Mouse (Mus musculus): ENCODE data around the gene Gm20604. TPM values are rescaled to one million over a fixed set of nuclear protein-coding genes. Genes with fewer than 3 reads are reported as not detected.

The Gm20604 gene
- polyA plus RNA-seq, 1 experiment from 2014 or later: 20.5 TPM

- no peak overlapping the region for H3K4me2 ChIP-seq
- no peak overlapping the region for H3K27ac ChIP-seq (ENCODE audit: low read depth, low read length)
- H3K27me3 ChIP-seq (ENCODE audit: control insufficient read depth, insufficient read depth, low read length): peaks cover 7% of the 10 kb centered on the region
- ATAC-seq (replicated peaks; ENCODE audit: insufficient number of reproducible peaks, low FRiP score, low TSS enrichment): no peak
- no peak overlapping the region for H3K9ac ChIP-seq (ENCODE audit: low read depth, low read length)
- no peaks in the 10 kb centered on the region for H3K36me3 ChIP-seq (ENCODE audit: control insufficient read depth, insufficient read depth, low read length)
- no peaks in the 10 kb centered on the region for H3K9me3 ChIP-seq (replicated peaks; ENCODE audit: control insufficient read depth, low read length)
- 70% methylated on average over 12 of the region's 12 CpGs for WGBS (ENCODE audit: insufficient replicate concordance)
- H3K4me1 ChIP-seq (ENCODE audit: control insufficient read depth, insufficient read depth, low read length): peaks cover 19% of the 10 kb centered on the region
- no peak overlapping the region for H3K4me3 ChIP-seq (ENCODE audit: low read depth, low read length)
These were observed 58.0 kb downstream of the Gm20604 start for GRCm38 (mm10) chr12:102700453-102700852.

- Histone ChIP-seq H3K9me3 (replicated peaks; ENCODE audit: control insufficient read depth, low read length) (no peaks in the 10 kb centered on the region), H3K27ac (ENCODE audit: low read depth, low read length) (no peak overlapping the region), H3K4me3 (ENCODE audit: low read depth, low read length) (no peak overlapping the region), H3K27me3 (ENCODE audit: control insufficient read depth, insufficient read depth, low read length) (peaks cover 7% of the 10 kb centered on the region), H3K4me2 (no peak overlapping the region), H3K4me1 (ENCODE audit: control insufficient read depth, insufficient read depth, low read length) (peaks cover 15% of the 10 kb centered on the region), H3K9ac (ENCODE audit: low read depth, low read length) (no peak overlapping the region), H3K36me3 (ENCODE audit: control insufficient read depth, insufficient read depth, low read length) (no peaks in the 10 kb centered on the region)
- ATAC-seq (replicated peaks; ENCODE audit: insufficient number of reproducible peaks, low FRiP score, low TSS enrichment): no peak
- WGBS (ENCODE audit: insufficient replicate concordance): 31% methylated on average over 1 of the region's 1 CpGs
These were observed 59.3 kb downstream of the Gm20604 start for GRCm38 (mm10) chr12:102699156-102699555.

GRCm38 (mm10) chr12:102698089-102698684 is 60.3 kb downstream of the Gm20604 start:
- no peak overlapping the region for H3K27ac ChIP-seq (ENCODE audit: low read depth, low read length)
- no peaks in the 10 kb centered on the region for H3K9me3 ChIP-seq (replicated peaks; ENCODE audit: control insufficient read depth, low read length)
- no peak overlapping the region for H3K4me3 ChIP-seq (ENCODE audit: low read depth, low read length)
- no peaks in the 10 kb centered on the region for H3K36me3 ChIP-seq (ENCODE audit: control insufficient read depth, insufficient read depth, low read length)
- H3K9ac ChIP-seq (ENCODE audit: low read depth, low read length): no peak overlapping the region
- no peak for ATAC-seq (replicated peaks; ENCODE audit: insufficient number of reproducible peaks, low FRiP score, low TSS enrichment)
- peaks cover 12% of the 10 kb centered on the region for H3K4me1 ChIP-seq (ENCODE audit: control insufficient read depth, insufficient read depth, low read length)
- 38% methylated on average over 1 of the region's 1 CpGs for WGBS (ENCODE audit: insufficient replicate concordance)
- H3K27me3 ChIP-seq (ENCODE audit: control insufficient read depth, insufficient read depth, low read length): peaks cover under 1% of the 10 kb centered on the region
- no peak overlapping the region for H3K4me2 ChIP-seq

- no peaks in the 10 kb centered on the region for H3K36me3 ChIP-seq (ENCODE audit: control insufficient read depth, insufficient read depth, low read length)
- H3K4me2 ChIP-seq: no peak overlapping the region
- H3K27me3 ChIP-seq (ENCODE audit: control insufficient read depth, insufficient read depth, low read length): no peaks in the 10 kb centered on the region
- WGBS (ENCODE audit: insufficient replicate concordance): 71% methylated on average over 7 of the region's 7 CpGs
- no peaks in the 10 kb centered on the region for H3K9me3 ChIP-seq (replicated peaks; ENCODE audit: control insufficient read depth, low read length)
- ATAC-seq (replicated peaks; ENCODE audit: insufficient number of reproducible peaks, low FRiP score, low TSS enrichment): no peak
- H3K27ac ChIP-seq (ENCODE audit: low read depth, low read length): no peak overlapping the region
- no peak overlapping the region for H3K9ac ChIP-seq (ENCODE audit: low read depth, low read length)
- H3K4me3 ChIP-seq (ENCODE audit: low read depth, low read length): no peak overlapping the region
- peaks cover 6% of the 10 kb centered on the region for H3K4me1 ChIP-seq (ENCODE audit: control insufficient read depth, insufficient read depth, low read length)
These were observed 61.1 kb downstream of the Gm20604 start for GRCm38 (mm10) chr12:102697381-102697780.

- Histone ChIP-seq H3K27ac (ENCODE audit: low read depth, low read length) (no peak overlapping the region; the same call in 1 of the 2 replicates), H3K4me1 (ENCODE audit: control insufficient read depth, insufficient read depth, low read length) (peaks cover 6% of the 10 kb centered on the region), H3K4me2 (no peak overlapping the region), H3K27me3 (ENCODE audit: control insufficient read depth, insufficient read depth, low read length) (no peaks in the 10 kb centered on the region), H3K9me3 (replicated peaks; ENCODE audit: control insufficient read depth, low read length) (no peaks in the 10 kb centered on the region), H3K36me3 (ENCODE audit: control insufficient read depth, insufficient read depth, low read length) (no peaks in the 10 kb centered on the region), H3K9ac (ENCODE audit: low read depth, low read length) (no peak overlapping the region), H3K4me3 (ENCODE audit: low read depth, low read length) (no peak overlapping the region)
- ATAC-seq (replicated peaks; ENCODE audit: insufficient number of reproducible peaks, low FRiP score, low TSS enrichment): no peak
- WGBS (ENCODE audit: insufficient replicate concordance): 77% methylated on average over 14 of the region's 14 CpGs
These were observed 61.7 kb downstream of the Gm20604 start for GRCm38 (mm10) chr12:102696635-102697354.

GRCm38 (mm10) chr12:102695369-102696239 is 62.9 kb downstream of the Gm20604 start:
- H3K27me3 ChIP-seq (ENCODE audit: control insufficient read depth, insufficient read depth, low read length): no peaks in the 10 kb centered on the region
- H3K4me2 ChIP-seq: no peak overlapping the region
- ATAC-seq (replicated peaks; ENCODE audit: insufficient number of reproducible peaks, low FRiP score, low TSS enrichment): no peak
- no peak overlapping the region for H3K27ac ChIP-seq (ENCODE audit: low read depth, low read length)
- H3K4me3 ChIP-seq (ENCODE audit: low read depth, low read length): no peak overlapping the region
- no peaks in the 10 kb centered on the region for H3K36me3 ChIP-seq (ENCODE audit: control insufficient read depth, insufficient read depth, low read length)
- H3K9ac ChIP-seq (ENCODE audit: low read depth, low read length): no peak overlapping the region
- H3K9me3 ChIP-seq (replicated peaks; ENCODE audit: control insufficient read depth, low read length): no peaks in the 10 kb centered on the region
- 73% methylated on average over 18 of the region's 18 CpGs for WGBS (ENCODE audit: insufficient replicate concordance)
- H3K4me1 ChIP-seq (ENCODE audit: control insufficient read depth, insufficient read depth, low read length): peaks cover 6% of the 10 kb centered on the region

GRCm38 (mm10) chr12:102691761-102692160 is 66.7 kb downstream of the Gm20604 start:
- Histone ChIP-seq H3K36me3 (ENCODE audit: control insufficient read depth, insufficient read depth, low read length) (no peaks in the 10 kb centered on the region), H3K4me1 (ENCODE audit: control insufficient read depth, insufficient read depth, low read length) (0 out of 2 replicates have a peak, but pooled peaks cover 3% of the 10 kb centered on the region), H3K9me3 (replicated peaks; ENCODE audit: control insufficient read depth, low read length) (no peaks in the 10 kb centered on the region), H3K4me3 (ENCODE audit: low read depth, low read length) (no peak overlapping the region), H3K27me3 (ENCODE audit: control insufficient read depth, insufficient read depth, low read length) (no peaks in the 10 kb centered on the region), H3K27ac (ENCODE audit: low read depth, low read length) (no peak overlapping the region), H3K9ac (ENCODE audit: low read depth, low read length) (no peak overlapping the region), H3K4me2 (no peak overlapping the region)
- 63% methylated on average over 6 of the region's 7 CpGs for WGBS (ENCODE audit: insufficient replicate concordance)
- ATAC-seq (replicated peaks; ENCODE audit: insufficient number of reproducible peaks, low FRiP score, low TSS enrichment): no peak
